Mouse (Mus musculus) heart, postnatal 36 days (tissue): ENCODE measurements around the gene Gm20532. TPM values are rescaled to one million over a fixed set of nuclear protein-coding genes. Genes with fewer than 3 reads are reported as not detected.

Source experiments
- DNase-seq, 2 experiments: peaks; one replicate each; pipeline ENCODE4 v3.0.0; 2021 to 2022
- intact Hi-C: fragments of 180-260 bp; cut with DNase I; formaldehyde crosslinking; loops from one replicate; pipeline ENCODE4 v1.15.1; 2025
- total RNA-seq, 2 experiments: library from RNA; stranded (reverse); gene quantifications; 2 replicates each; pipeline ENCODE4 v1.2.3; 2021

Gm20532 gene
- total RNA-seq, 2 experiments from 2014 or later = not detected

DNA sequence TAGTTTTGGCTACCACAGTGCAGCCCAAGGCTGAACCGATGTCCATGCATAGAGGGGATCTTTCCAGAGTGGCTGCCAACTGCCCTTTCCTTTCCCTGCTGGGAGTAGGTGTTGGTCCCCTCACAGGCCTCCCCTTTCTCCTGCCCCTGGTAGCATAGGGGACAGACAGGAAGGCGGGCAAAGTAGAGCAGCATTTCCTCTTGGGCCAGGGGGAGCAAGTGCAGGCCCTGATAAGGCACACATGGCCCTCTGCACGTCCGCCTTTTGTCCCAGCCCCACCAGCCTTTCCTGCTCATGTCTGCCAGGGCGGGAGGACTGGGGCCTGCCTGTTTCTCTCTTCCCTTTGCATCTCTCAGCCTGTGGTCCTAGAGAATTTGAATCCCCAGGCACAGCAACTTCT is 14.6 kb upstream of the Gm20532 start:
- DNase-seq = peak in 1 of 2 experiments; percentile 63
- intact Hi-C loops = loop anchor here (1.0 kb wide), 2 partner anchors 11 to 15 kb away; no protein-coding TSS in a partner anchor

DNA sequence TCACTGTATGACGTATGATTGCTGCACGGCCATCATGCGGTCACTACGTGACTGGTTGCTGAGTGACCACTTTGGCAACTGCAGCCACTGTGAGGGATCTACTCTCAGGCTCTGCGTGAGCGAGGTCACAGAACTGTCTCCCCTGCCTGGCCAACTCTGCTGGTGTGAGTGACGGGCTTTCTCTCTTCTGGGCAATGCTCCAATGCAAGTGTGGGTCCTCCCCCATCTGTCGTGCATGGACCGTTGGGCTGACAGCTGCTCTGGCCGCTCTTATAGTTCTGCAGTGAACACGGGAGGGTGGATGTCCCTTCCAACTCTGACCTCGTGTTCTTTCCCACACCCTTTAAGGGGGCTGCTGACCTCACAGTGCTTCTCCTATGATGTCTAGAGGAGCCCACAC is 13.0 kb upstream of the Gm20532 start:
- DNase-seq = peak in 1 of 2 experiments; percentile 56
- intact Hi-C loops = no loop called here

DNA sequence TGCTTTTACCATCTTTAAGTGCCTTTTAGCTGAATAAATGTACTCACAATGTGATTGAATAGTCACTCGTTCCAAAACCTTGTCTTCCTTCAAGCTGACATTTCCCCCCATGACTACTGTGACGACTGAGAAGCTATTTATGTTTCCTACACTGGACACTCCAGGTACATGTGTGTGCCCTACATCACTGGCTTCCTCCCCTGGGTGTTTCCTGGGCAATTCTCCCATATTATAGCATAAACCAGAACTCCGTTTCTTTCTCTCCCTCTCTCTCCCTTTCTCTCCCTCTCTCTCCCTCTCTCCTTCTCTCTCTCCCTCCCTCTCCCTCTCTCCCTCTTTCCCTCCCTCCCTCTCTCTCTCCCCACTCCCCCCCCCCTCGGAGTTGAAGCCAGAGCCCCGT is 12.6 kb upstream of the Gm20532 start:
- no peak for DNase-seq

DNA sequence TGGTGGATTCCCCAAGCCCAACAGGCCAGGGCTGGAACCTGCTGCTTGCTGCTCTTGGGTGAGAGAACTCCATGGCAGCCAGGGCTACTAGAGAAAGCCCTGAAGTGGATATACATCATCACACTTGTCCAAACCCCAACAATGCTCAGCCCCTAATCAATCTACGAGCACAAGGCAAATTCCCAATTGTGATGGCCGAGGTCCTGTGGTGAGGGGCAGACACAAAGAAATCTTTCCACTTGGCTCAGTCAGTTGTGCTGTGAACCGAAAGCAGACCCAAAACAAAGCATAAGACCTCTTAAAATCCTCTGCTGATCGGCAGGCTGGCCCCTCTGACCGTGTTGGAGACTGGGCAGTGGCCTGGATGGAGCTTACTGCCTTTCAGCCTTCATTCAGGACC is 11.6 kb upstream of the Gm20532 start:
- no peak for DNase-seq
- intact Hi-C loops = no loop called here

More for the DNA sequence above, 12.6 kb upstream of the Gm20532 start:
- intact Hi-C loops = no loop called here

DNA sequence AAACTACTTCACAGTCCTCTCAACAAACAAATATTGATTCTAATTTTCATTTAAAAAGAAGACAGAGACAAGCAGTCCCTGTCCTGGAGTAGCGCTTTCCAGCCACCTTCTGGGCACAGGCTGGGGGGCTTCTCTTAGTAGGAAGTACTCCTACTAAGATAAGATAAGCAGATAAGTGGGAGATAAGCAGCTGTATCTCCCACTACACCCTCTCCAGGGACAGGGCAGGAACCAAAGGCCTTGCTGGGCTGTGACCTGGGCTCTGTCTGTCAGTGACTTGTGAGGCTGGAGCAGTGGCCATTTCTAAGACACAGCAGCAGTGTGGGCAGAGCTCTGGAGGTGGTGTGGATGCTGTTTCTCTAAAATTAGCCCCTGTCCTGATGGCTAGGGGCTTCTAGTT is 11.1 kb upstream of the Gm20532 start:
- intact Hi-C loops = no loop called here
- DNase-seq = no peak

DNA sequence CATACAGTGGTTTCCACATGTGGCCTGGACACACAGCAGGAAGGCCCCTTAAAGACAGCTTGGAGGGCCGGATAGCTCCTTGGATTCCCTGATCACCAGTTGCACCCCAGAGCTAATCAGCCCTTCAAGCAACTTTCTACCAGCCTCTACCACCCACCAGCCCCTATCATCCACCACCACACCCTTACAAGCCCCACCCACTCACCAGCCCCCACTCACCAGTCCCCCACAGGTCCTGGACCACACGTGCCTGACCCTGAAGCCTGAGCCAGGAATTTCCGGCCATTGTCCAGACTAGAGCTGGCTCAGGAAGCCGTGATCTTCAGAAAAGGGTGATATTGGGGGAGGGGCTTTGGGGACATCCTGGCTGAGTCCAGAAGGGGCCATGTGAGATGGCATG is 10.6 kb upstream of the Gm20532 start:
- DNase-seq = peak; percentile 63 to 65
- intact Hi-C loops = no loop called here

DNA sequence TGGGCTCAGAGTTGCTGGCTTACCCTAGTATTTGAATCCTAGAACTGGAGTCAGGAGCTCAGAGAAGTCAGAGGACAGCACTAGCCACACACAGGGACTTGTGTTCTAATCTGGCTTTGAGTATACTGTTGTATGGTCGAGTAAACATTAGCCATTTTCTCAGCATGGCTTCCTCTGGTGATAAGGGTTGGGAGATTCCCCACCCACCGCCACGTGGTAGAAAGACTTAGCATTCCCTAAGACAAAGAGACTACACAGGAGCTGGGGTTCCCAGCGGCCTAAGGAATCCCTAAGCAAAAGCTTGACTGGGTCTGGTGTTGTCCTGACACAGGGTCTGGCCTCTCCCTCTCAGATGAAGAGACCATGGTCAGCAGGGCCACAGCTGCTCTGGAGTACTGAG is 10.0 kb upstream of the Gm20532 start:
- DNase-seq = no peak
- intact Hi-C loops = no loop called here

DNA sequence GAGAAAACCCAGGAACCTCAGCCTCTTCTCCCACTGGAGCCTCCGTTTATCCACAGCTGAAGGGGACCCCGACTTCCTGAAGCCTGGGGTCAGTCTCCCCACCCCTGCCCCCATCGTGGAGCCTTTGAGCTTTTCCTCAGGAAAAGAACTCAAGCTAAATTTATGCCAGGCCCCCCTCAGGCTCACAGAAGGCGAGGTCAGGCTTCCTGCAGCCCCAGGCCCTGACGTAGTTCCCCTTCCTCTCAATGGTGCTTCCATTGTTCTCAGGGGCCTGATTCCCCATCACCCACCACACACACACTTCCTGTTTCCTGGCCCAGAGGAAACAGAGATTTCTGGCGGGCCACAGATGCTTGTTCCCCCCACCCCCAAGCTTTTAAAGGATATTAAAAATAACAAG is 8.1 kb upstream of the Gm20532 start:
- DNase-seq = peak; percentile 55 to 67
- intact Hi-C loops = no loop called here

DNA sequence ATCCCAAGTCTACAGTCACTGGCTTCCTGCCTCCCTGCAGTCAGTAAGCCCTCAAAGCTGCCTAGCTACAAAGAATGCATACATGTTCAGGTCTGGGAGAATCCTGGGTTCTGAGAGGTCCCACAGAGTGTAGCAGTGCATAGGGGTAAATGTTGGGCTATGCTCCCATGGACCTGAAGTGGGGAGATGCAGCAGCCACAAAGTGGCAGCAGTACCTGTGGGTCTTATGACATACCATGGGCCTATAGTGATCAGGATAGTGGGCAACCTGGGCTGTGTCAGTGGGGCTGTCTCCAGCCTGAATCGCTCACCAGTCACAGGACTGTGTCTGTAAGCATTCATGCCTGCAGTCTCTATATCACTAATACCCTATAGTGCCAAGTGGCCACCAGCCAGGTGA is 6.7 kb upstream of the Gm20532 start, which contains the start of gene Egfl7:
TSS of gene Egfl7 (plus strand) at position 301 of the 400 bp plus-strand sequence.
- DNase-seq = no peak

DNA sequence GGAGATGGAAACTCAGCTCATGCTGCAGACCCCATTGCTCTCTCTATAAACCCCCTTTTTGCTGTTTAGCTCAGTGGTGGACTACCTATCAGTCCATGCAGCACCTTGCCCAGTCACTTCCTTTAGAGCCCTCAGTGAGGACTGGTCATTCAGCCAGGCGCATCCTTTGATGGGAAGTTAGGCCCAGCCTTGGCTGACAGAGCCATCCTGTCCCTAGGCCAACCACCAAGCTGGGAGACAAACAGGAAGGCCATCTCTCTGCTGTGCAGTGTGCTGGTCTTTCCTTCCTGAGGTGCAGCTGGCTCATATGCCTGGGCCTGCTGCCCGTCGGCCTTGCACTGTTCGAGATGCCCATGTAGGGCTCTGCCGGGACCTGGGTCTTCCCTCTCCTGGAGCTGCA is 5.7 kb upstream of the Gm20532 start:
- intact Hi-C loops = no loop called here
- peak in 1 of 2 experiments; percentile 31 for DNase-seq

More for the DNA sequence above, 6.7 kb upstream of the Gm20532 start, which contains the start of gene Egfl7:
- intact Hi-C loops = no loop called here

DNA sequence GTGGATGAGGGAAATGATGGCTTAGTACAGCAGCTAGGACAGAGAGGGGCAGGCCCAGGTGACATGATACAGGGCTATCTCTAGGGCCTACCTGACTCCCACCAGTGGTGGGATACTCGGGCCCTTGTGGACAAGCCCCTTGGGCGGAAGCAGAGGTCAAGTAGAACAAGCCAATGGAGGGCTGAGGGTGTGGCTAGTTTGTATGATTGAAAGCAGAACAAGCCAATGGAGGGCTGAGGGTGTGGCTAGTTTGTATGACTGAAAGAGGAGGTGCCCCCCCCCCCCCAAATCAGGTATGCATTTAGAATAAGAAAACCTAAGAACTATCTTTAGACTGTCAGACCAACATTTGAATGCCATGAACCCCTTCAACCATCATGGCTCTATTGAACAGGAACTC is 4.2 kb upstream of the Gm20532 start:
- peak in 1 of 2 experiments; percentile 44 for DNase-seq
- intact Hi-C loops = no loop called here

DNA sequence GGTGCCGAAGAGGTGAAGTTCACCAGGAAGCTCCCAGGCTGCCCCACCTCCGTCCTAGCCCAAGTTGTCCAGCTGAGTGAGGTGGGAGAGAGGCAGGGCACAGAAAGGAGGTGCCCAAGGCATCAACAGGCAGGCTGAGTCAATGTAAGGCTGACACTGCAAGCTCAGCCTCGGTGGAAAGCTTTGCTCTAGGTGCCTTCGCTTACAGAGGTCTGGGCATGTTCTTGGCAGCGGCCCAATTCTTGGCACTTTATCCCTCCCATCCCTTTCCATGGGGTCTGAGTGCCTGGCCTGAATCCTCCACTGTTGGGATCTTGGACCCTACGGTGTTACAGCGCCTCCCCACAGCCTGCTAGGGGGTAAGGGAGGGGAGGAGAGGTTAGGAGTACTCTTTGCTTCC is 3.7 kb upstream of the Gm20532 start:
- intact Hi-C loops = loop anchor here (1.0 kb wide), 1 partner anchor 10 kb away; no protein-coding TSS in a partner anchor
- DNase-seq = peak; percentile 17 to 35

DNA sequence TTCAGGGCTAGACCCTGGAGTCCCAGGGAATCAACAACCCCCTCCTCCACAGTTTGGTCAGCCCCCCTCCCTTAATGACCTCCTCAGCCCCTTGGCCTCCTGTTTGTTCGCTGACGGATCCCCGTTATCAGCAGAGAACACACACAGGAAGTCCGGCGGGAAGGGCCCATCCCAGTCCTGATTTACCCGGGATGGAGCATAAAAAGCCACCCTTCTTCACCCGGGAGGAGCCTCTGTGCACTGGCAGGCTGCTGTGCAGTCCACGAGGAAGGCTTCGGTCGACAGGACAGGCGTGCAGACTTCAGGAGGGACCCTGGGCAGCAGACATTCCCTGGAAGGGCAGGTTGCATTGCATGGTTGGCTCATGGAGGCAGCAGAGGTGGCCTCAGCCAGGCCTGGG is 2.8 kb upstream of the Gm20532 start:
- intact Hi-C loops = loop anchor here (1.0 kb wide), 1 partner anchor 11 kb away; no protein-coding TSS in a partner anchor

DNA sequence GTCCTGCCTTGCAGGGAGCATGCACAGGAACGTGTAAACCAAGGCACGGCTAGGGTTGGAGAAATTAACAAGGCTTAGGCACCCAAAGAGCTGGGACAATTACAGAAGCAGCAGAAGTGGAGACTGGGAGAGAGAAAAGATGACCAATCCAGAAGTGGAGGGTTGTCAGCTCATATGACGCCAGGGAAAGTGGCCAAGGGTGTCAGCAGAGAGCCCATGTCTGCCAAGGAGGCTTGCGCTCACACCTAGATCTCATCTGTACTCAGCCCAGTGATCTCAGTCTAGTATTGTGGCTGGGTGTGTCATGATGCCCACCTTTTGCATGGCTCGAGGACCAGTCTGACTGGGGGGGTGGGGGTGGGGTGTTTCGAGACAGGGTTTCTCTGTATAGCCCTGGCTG is 726 bp upstream of the Gm20532 start:
- peak in 1 of 2 experiments; percentile 41 for DNase-seq
- intact Hi-C loops = no loop called here

More for the DNA sequence above, 2.8 kb upstream of the Gm20532 start:
- peak; percentile 80 to 83 for DNase-seq

DNA sequence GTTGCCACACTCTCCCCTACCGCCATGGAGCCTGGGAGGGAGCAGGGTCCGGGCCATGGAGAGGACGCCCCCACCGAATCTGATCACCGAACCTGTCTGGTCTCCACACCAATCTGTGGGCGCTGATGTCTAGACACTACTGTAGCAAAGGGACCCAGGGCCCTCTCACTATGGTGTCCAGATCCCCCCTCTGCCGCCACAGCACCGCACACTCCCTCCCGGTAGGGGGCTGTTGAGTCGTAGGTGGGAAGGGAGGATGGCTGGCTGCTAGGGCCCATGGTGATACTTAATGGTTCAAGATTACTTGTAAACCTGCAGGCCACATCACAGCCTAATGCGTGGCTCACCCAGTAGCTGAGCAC is 586 bp downstream of the Gm20532 start:
- intact Hi-C loops = loop anchor here (1.0 kb wide), 1 partner anchor 16 kb away; no protein-coding TSS in a partner anchor
- DNase-seq = no peak

DNA sequence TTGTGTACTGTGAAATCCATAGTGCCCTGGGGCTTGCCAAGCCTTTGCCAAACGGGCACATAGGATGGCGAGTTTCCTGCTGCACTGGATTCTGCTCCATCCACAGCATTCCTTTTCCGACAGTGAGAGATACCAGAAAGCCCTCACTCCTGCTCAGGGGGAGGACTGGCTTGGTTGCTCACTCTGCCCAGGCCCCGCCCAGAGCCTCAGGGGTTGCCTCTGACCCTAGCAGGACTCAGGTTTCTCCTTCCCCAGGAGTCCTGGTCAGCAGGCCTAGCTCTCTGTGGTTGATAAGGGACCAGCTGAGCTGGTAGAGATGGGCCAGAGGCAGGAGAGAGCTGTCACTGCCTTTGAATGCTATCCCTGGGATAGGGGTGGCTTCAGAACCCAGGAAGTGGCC is 2.1 kb downstream of the Gm20532 start:
- DNase-seq = no peak
- intact Hi-C loops = no loop called here

DNA sequence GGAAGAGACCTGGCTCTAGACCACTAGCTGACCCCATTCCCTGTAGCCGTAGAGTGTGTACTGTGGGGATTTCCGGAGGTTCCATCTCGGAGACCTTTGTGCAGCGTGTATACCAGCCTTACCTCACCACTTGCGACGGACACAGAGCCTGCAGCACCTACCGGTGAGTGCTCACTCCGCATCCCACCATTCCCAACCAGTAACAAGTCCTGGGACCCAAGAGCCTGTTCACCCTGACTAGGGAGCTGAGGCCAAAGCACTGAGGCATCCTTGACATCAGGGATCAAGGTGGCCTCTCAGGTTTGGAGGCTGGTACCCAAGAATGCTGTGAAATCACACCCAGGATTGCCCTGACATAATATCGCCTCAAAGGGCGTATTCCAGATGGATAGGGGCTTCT is 2.8 kb downstream of the Gm20532 start:
- no peak for DNase-seq
- intact Hi-C loops = no loop called here

DNA sequence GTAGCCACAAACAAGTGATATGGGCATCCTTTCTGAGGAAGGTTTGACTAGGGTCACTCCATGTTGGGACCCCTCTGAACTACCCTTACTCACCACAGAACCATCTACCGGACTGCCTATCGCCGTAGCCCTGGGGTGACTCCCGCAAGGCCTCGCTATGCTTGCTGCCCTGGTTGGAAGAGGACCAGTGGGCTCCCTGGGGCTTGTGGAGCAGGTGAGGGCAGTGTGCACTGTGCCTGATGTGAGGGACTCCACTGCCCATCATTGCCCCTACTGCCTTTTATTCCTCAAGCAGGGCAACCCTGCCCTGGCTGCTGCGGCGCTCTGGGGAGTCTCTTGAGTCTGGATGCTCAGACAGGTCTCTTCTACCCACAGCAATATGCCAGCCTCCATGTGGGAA is 3.8 kb downstream of the Gm20532 start:
- intact Hi-C loops = no loop called here
- DNase-seq = no peak

DNA sequence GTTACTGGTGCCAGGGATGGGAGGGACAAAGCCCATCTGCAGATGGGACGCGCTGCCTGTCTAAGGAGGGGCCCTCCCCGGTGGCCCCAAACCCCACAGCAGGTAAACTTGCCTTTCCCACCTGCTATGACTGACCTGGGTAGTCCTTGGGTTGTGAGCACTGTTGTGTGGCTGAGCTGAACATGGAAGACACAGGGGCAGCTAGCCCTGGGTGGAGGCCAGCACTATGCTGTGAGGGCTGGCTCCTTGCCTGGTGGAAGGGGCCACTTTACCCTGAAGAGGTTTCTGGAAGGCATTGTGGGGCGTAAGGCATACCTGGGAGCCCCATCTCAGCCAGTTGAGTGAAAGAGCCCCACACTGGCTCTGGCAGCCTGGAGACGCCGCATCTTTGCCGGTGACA is 4.5 kb downstream of the Gm20532 start:
- peak in 1 of 2 experiments; percentile 26 for DNase-seq
- intact Hi-C loops = no loop called here

DNA sequence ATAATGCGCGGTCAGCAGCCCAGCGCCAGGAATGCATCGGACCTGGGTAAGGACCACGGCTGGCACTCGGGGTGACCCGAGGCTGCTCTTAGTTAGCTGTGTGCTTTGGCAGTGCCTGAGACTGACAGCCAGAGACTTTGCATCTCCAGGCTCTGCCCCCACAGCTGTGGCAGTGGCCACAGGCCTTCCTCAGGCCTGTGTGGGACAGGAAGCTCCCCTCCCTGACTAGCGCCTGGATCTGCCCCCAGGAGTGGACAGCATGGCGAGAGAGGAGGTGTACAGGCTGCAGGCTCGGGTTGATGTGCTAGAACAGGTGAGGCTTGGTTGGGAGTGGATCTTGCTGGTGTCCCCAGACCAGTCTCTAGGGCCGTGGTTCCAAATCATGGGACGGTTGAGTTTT is 5.0 kb downstream of the Gm20532 start:
- intact Hi-C loops = no loop called here
- DNase-seq = no peak

DNA sequence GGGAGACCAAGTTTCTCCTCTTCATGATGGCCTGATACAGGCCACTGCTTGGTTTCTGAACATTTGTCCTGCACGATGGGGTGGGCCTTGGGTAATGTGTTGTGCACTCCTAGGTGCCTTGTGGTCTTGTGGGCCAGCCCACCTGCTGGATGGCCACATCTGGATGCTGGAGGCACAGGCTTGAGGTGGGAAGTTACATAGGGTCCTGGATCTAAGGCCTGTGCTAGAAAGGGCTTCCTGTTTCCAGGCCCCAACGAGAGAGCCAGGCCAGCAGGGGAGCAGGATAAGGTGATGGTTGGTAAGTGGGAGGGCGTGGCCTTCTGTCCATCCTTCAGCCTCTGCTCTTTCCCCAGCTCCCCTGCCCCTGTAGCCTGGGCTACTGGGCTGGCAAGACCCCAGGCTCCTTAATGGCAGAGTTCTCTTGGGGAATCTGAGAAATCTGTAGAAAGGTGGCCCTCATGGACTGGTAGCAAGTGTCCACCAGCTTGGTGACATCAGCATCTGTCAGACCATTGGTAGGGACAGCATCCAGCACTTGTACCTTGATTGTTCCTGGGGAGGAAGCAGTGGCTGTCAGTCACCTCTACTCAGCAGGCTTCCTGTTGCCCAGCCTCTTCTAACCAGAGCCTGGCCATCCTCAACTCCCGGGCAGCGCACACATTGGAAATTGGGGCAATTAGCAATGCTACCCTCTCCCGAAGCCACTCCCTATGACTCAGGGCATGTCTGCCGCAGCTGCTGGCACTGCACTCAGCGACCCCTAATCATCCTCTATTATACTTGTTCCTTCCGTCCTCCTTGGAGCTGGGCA is 7.0 kb downstream of the Gm20532 start:
- intact Hi-C loops = no loop called here
- no peak for DNase-seq

DNA sequence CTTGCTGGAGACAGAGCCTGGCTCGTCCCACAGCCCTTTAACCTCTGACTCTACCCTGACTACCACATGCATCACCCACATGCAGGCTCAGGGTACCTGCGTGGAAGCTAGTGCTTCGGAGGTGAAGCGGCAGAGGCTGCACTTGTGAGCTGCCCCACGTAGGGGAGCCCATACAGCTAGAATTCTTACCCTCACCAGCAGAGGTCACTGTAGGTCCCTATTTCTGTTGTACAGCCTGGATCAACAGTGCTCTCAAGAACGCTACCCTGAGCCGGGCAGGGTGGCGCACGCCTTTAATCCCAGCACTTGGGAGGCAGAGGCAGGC is 7.5 kb downstream of the Gm20532 start:
- peak in 1 of 2 experiments; percentile 68 for DNase-seq
- intact Hi-C loops = no loop called here
